Mouse (Mus musculus): Measurements from ENCODE around the gene Rps6.
A peak's percentile ranks its signal among the peaks of the same experiment; 100 is the strongest.
"Not testable (repeated sequence)": the region's sequence is repeated elsewhere in the genome, so short reads cannot be mapped to it uniquely, and the experiment has no call there.

Rps6 gene

GRCm38 (mm10) chr4:86851331-86851730 lies 5.9 kb downstream of the Rps6 start:
- DNase-seq = no peak

- DNase-seq = no peak
Observed at GRCm38 (mm10) chr4:86847246-86847645, 10.0 kb downstream of the Rps6 start.

- DNase-seq = no peak
Observed at GRCm38 (mm10) chr4:86845384-86845783, 11.8 kb downstream of the Rps6 start.

- DNase-seq = not testable (repeated sequence)
Observed at GRCm38 (mm10) chr4:86841141-86841540, 16.1 kb downstream of the Rps6 start.

- DNase-seq = no peak
Observed at GRCm38 (mm10) chr4:86831896-86832295, 25.3 kb downstream of the Rps6 start.

- DNase-seq = no peak
Observed at GRCm38 (mm10) chr4:86825143-86825542, 32.1 kb downstream of the Rps6 start.

GRCm38 (mm10) chr4:86823169-86823568 lies 34.0 kb downstream of the Rps6 start:
- DNase-seq = peak; percentile 56

GRCm38 (mm10) chr4:86814850-86815249 lies 42.4 kb downstream of the Rps6 start:
- DNase-seq = no peak

- peak; percentile 6 for DNase-seq
Observed at GRCm38 (mm10) chr4:86810604-86811003, 46.6 kb downstream of the Rps6 start.
